ENCODE assay signal across 24 mouse cellular contexts in genomic region chr4:36730691-36731090, GRCm38 (mm10).
DNase-seq lines count a peak whose midpoint lies in the region; ATAC-seq and TF ChIP-seq lines count a peak whose summit lies in the region.
"Had no signal": no experiment of that assay in that cellular context is flagged by ENCODE, and none has a peak within 500 bp of the region (broad histone marks: within the 10 kb centered on the region; RNA-seq: fewer than 3 reads in every experiment).

No protein-coding gene starts in this region.

- 0 out of 2 replicates have a peak overlapping the region, but pooled peaks have one; percentile 42 for H3K27ac ChIP-seq in hindbrain, embryonic 13.5 days
- H3K27ac ChIP-seq in hindbrain, embryonic 10.5 days: no peak overlapping the region
- no peak overlapping the region for H3K27ac ChIP-seq in midbrain, embryonic 14.5 days (replicated peaks; ENCODE audit: low read depth, low read length)
- no peak overlapping the region for H3K27ac ChIP-seq in midbrain, embryonic 13.5 days
- H3K27ac ChIP-seq: embryonic facial prominence, embryonic 15.5 days; forebrain, embryonic 10.5 days; heart, embryonic 10.5 days; heart, embryonic 15.5 days had no signal

- no peak for TF ChIP-seq CTCF in brain, embryonic 14.5 days (IDR thresholded peaks at IDR 0.05; ENCODE audit: borderline replicate concordance, extremely low read depth, insufficient read depth, insufficient read length)

- H3K9me3 ChIP-seq in hindbrain, embryonic 13.5 days: no peaks in the 10 kb centered on the region
- no peaks in the 10 kb centered on the region for H3K9me3 ChIP-seq in hindbrain, embryonic 10.5 days
- H3K9me3 ChIP-seq in midbrain, embryonic 14.5 days (ENCODE audit: control insufficient read depth, low read length): no peaks in the 10 kb centered on the region
- H3K9me3 ChIP-seq in midbrain, embryonic 13.5 days: no peaks in the 10 kb centered on the region; the same call in 1 of the 2 replicates
- H3K9me3 ChIP-seq: embryonic facial prominence, embryonic 15.5 days; forebrain, embryonic 10.5 days; G1E; heart, embryonic 10.5 days; heart, embryonic 15.5 days had no signal

- peaks cover 4% of the 10 kb centered on the region; the same call in 1 of the 2 replicates for H3K4me1 ChIP-seq in hindbrain, embryonic 13.5 days (replicated peaks)
- no peaks in the 10 kb centered on the region for H3K4me1 ChIP-seq in hindbrain, embryonic 10.5 days (replicated peaks)
- 0 out of 2 replicates have a peak, but pooled peaks cover 4% of the 10 kb centered on the region for H3K4me1 ChIP-seq in midbrain, embryonic 14.5 days (ENCODE audit: control insufficient read depth, insufficient read depth, low read length)
- H3K4me1 ChIP-seq in midbrain, embryonic 13.5 days (replicated peaks): no peaks in the 10 kb centered on the region
- H3K4me1 ChIP-seq: embryonic facial prominence, embryonic 15.5 days; forebrain, embryonic 10.5 days; heart, embryonic 10.5 days; heart, embryonic 15.5 days had no signal

- no peaks in the 10 kb centered on the region for H3K27me3 ChIP-seq in hindbrain, embryonic 13.5 days
- H3K27me3 ChIP-seq in hindbrain, embryonic 10.5 days (ENCODE audit: insufficient read depth, poor library complexity, severe bottlenecking): no peaks in the 10 kb centered on the region
- H3K27me3 ChIP-seq in midbrain, embryonic 14.5 days (ENCODE audit: control insufficient read depth, insufficient read depth, low read length): no peaks in the 10 kb centered on the region
- H3K27me3 ChIP-seq in midbrain, embryonic 13.5 days: no peaks in the 10 kb centered on the region
- H3K27me3 ChIP-seq: embryonic facial prominence, embryonic 15.5 days; heart, embryonic 15.5 days had no signal

- H3K4me3 ChIP-seq in hindbrain, embryonic 13.5 days: no peak overlapping the region
- no peak overlapping the region for H3K4me3 ChIP-seq in hindbrain, embryonic 10.5 days
- H3K4me3 ChIP-seq in midbrain, embryonic 14.5 days (replicated peaks; ENCODE audit: low read depth, low read length): no peak overlapping the region
- no peak overlapping the region for H3K4me3 ChIP-seq in midbrain, embryonic 13.5 days (replicated peaks)
- H3K4me3 ChIP-seq: embryonic facial prominence, embryonic 15.5 days; erythroblast, embryonic 14.5 days; forebrain, embryonic 10.5 days; heart, embryonic 10.5 days; heart, embryonic 15.5 days had no signal

- no peak overlapping the region for H3K9ac ChIP-seq in hindbrain, embryonic 13.5 days
- H3K9ac ChIP-seq in midbrain, embryonic 14.5 days (replicated peaks; ENCODE audit: low read length): no peak overlapping the region
- H3K9ac ChIP-seq in midbrain, embryonic 13.5 days (replicated peaks): no peak overlapping the region
- H3K9ac ChIP-seq: embryonic facial prominence, embryonic 15.5 days; heart, embryonic 15.5 days had no signal

- H3K4me2 ChIP-seq in hindbrain, embryonic 13.5 days: no peak overlapping the region
- no peak overlapping the region for H3K4me2 ChIP-seq in midbrain, embryonic 14.5 days (ENCODE audit: low read length)
- H3K4me2 ChIP-seq in midbrain, embryonic 13.5 days (replicated peaks): no peak overlapping the region
- H3K4me2 ChIP-seq: embryonic facial prominence, embryonic 15.5 days; heart, embryonic 15.5 days had no signal

- WGBS in hindbrain, embryonic 13.5 days: 69% methylated on average over 2 of the region's 2 CpGs
- WGBS in hindbrain, embryonic 10.5 days: 82% methylated on average over 2 of the region's 2 CpGs
- WGBS in midbrain, embryonic 14.5 days: 63% methylated on average over 2 of the region's 2 CpGs
- WGBS in midbrain, embryonic 13.5 days: 55% methylated on average over 2 of the region's 2 CpGs

- no peak for ATAC-seq in hindbrain, embryonic 13.5 days (ENCODE audit: low FRiP score)
- ATAC-seq in midbrain, embryonic 14.5 days (ENCODE audit: low FRiP score, low TSS enrichment): no peak
- ATAC-seq in midbrain, embryonic 13.5 days: no peak
- ATAC-seq: CD4-positive, CD25-positive, alpha-beta regulatory T cell, adult 4 months; forebrain, embryonic 16.5 days had no signal

- peak; percentile 25 to 54 for DNase-seq in cerebellum, postnatal 10 days
- DNase-seq in cerebellum, adult 18-20 months: no peak
- DNase-seq in hindbrain, embryonic 10.5 days (ENCODE audit: low spot score): no peak
- DNase-seq in midbrain, embryonic 14.5 days: peak; percentile 24
- DNase-seq in brain, embryonic 14.5 days (ENCODE audit: low read depth): peak; percentile 57
- DNase-seq: adrenal gland, adult 8-10 months; adrenal gland, postnatal 36 days; B cell, adult 2 months; cerebellum, adult 11 months; cerebellum, adult 9-11 months; gastrocnemius, postnatal 10 days; heart, adult 18-20 months; heart, postnatal 14 days; kidney, adult 11 months had no signal

- no peak for TF ChIP-seq POLR2A in brain, embryonic 14.5 days (IDR thresholded peaks at IDR 0.05; ENCODE audit: borderline replicate concordance, extremely low read depth, insufficient read depth, insufficient read length, poor library complexity, severe bottlenecking)

- H3K36me3 ChIP-seq in hindbrain, embryonic 13.5 days: no peaks in the 10 kb centered on the region
- H3K36me3 ChIP-seq in hindbrain, embryonic 10.5 days: no peaks in the 10 kb centered on the region
- no peaks in the 10 kb centered on the region for H3K36me3 ChIP-seq in midbrain, embryonic 14.5 days (ENCODE audit: control insufficient read depth, insufficient read depth, low read length)
- H3K36me3 ChIP-seq in midbrain, embryonic 13.5 days: no peaks in the 10 kb centered on the region
- H3K36me3 ChIP-seq: embryonic facial prominence, embryonic 15.5 days; forebrain, embryonic 10.5 days; G1E; heart, embryonic 10.5 days; heart, embryonic 15.5 days had no signal

Comparison
In these comparisons a context has a peak if more than half of its experiments do, and no peak if none do; other contexts are left out.
1. DNase-seq: peak in cerebellum, postnatal 10 days (2 of 2), midbrain, embryonic 14.5 days (single experiment) and brain, embryonic 14.5 days (single experiment); none in cerebellum, adult 18-20 months (0 of 2) and hindbrain, embryonic 10.5 days (single experiment).